Comparison of ENCODE assay signal across 8 mouse cellular contexts in the genomic region with DNA sequence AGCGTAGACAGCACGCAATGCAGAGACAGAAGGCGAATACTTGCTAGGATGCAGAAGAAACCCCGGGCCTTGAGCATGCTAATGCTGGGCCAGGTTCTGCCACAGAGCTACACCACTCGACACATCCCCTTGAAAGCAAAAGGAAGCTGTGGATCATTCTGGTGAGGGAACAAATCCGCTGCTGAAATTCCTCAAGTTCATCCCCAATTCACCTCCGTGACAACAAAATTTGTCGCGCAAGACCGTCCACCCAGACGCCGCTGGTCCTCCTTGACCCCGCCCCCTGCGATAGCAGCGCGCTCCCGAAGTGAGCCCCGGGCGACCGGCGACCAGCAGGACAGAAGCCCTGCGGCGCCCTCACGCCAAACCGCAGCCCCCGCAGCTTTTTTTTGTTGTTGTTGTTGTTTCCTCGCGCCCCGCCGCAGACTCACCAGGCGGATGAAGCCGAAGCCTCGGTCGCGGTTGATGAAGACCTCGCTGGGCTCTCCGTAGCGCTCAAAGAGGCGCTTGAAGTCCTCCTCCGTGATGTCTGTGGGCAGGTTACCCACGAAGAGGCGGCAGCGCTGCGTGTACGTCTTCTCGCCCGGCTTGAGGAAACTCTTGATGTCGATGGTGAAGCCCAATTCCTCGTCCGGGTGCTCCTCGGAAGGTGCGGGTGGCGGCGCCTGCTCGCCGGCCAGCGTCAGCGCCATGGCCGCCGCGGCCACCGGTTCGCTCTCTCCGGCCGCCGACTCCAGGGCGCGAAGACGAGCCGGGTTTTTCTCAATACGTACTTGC. TPM values are rescaled to one million over a fixed set of nuclear protein-coding genes. Genes with fewer than 3 reads are reported as not detected.
A peak's percentile ranks its signal among the peaks of the same experiment; 100 is the strongest.
DNase-seq lines count a peak whose midpoint lies in the region; ATAC-seq and TF ChIP-seq lines count a peak whose summit lies in the region.

No protein-coding gene starts in this region.

- intact Hi-C loops in left cerebral cortex, adult 2 months (cut with DNase I) = loop anchor here (1.0 to 10.0 kb wide), 3 partner anchors 33 to 203 kb away; a partner anchor contains a TSS

- peak overlapping the region; percentile 63 for H3K4me3 ChIP-seq in hindbrain, embryonic 16.5 days (ENCODE audit: low read length)
- H3K4me3 ChIP-seq in left cerebral cortex, adult 2 months = peak overlapping the region; percentile 87
- peak overlapping the region; percentile 74 for H3K4me3 ChIP-seq in macrophage (ENCODE audit: inconsistent target)

- peak overlapping the region; percentile 86 for H3K9ac ChIP-seq in hindbrain, embryonic 16.5 days (ENCODE audit: low read depth, low read length)

- peak; percentile 18; the same call in 1 of the 2 replicates for ATAC-seq in hindbrain, embryonic 16.5 days

- peak overlapping the region; percentile 93 for H3K27ac ChIP-seq in hindbrain, embryonic 16.5 days (ENCODE audit: low read depth, low read length)
- H3K27ac ChIP-seq in left cerebral cortex, adult 2 months = peak overlapping the region; percentile 91
- H3K27ac ChIP-seq in macrophage = peak overlapping the region; percentile 55

- DNase-seq in ZHBTc4 (ENCODE audit: low read depth, low spot score) = peak; percentile 65
- peak; percentile 34 to 40 for DNase-seq in cerebellum, postnatal 4 days (ENCODE audit: low spot score in 2 of 2)
- peak; percentile 62 for DNase-seq in gastrocnemius, adult 18-20 months (ENCODE audit: low spot score)
- peak; percentile 50 to 60 for DNase-seq in left cerebral cortex, adult 2 months (ENCODE audit: extremely low spot score in 1 of 2, low spot score in 2 of 2)
- DNase-seq in right cerebral cortex, adult 18-20 months = peak; percentile 66
- DNase-seq in urinary bladder, adult 2 months (ENCODE audit: low spot score) = peak; percentile 57

- no peaks in the 10 kb centered on the region for H3K36me3 ChIP-seq in hindbrain, embryonic 16.5 days (ENCODE audit: control insufficient read depth, insufficient read depth, low read length)
- H3K36me3 ChIP-seq in macrophage (ENCODE audit: inconsistent target) = no peaks in the 10 kb centered on the region

- peak overlapping the region; percentile 82 for H3K4me2 ChIP-seq in hindbrain, embryonic 16.5 days (ENCODE audit: low read length)

- peaks cover 17% of the 10 kb centered on the region for H3K4me1 ChIP-seq in hindbrain, embryonic 16.5 days (ENCODE audit: control insufficient read depth, insufficient read depth, low read depth, low read length)

- no peak for TF ChIP-seq CTCF in left cerebral cortex, adult 2 months (IDR thresholded peaks at IDR 0.05)

- H3K9me3 ChIP-seq in hindbrain, embryonic 16.5 days (ENCODE audit: control insufficient read depth, low read length) = no peaks in the 10 kb centered on the region

- no peaks in the 10 kb centered on the region for H3K27me3 ChIP-seq in hindbrain, embryonic 16.5 days (replicated peaks; ENCODE audit: control insufficient read depth, insufficient read depth, low read length)

- H3K79me2 ChIP-seq in macrophage (ENCODE audit: inconsistent target) = peaks cover 52% of the 10 kb centered on the region

- under 1% methylated on average over 67 of the region's 71 CpGs for WGBS in hindbrain, embryonic 16.5 days
- under 1% methylated on average over 71 of the region's 71 CpGs for WGBS in macrophage (ENCODE audit: missing documents)

RNA-seq across cellular contexts. Expression of a gene that starts 0.6 kb away (rescaled TPM):
- total RNA-seq in gastrocnemius, adult 18-20 months (2021) = 10 to 100 TPM in 1 of 2 experiments, 1 to 10 TPM in 1; 8.9 to 11.2 TPM
- polyA plus RNA-seq in hindbrain, embryonic 16.5 days (2015; fragmentation: Nextera tagmentation; extraction: Ambion mirVana) = 26.0 and 30.3 TPM in 2 replicates
- total RNA-seq in left cerebral cortex, adult 2 months (2021) = 10 to 100 TPM; 54.8 to 60.5 TPM
- 100 to 1,000 TPM in 25 of 26 experiments, 10 to 100 TPM in 1; 89.3 to 268 (median 179) TPM for total RNA-seq in macrophage (2018; cell fraction: chromatin; rRNA removed)
- total RNA-seq in macrophage (2018; cell fraction: cytosol; rRNA removed) = 10 to 100 TPM in 20 of 26 experiments, 1 to 10 TPM in 6; 7.2 to 19.0 (median 12.4) TPM
- 100 to 1,000 TPM in 6 of 26 experiments, 10 to 100 TPM in 20; 32.9 to 143 (median 71.5) TPM for total RNA-seq in macrophage (2018; cell fraction: nucleus; rRNA removed)
- 7.7 to 26.9 TPM (median 15.4 TPM) in 3 replicates for polyA plus RNA-seq in macrophage (2018)
- polyA plus RNA-seq in urinary bladder, adult 2 months (2012; rRNA removed) = 15.6 and 19.8 TPM in 2 replicates

RNA-seq across cellular contexts. Expression of a gene that starts 34.0 kb away (rescaled TPM):
- 10 to 100 TPM; 17.8 to 18.8 TPM for total RNA-seq in gastrocnemius, adult 18-20 months (2021)
- 30.2 and 30.7 TPM in 2 replicates for polyA plus RNA-seq in hindbrain, embryonic 16.5 days (2015; fragmentation: Nextera tagmentation; extraction: Ambion mirVana)
- total RNA-seq in left cerebral cortex, adult 2 months (2021) = 10 to 100 TPM; 29.3 to 30.4 TPM
- 10 to 100 TPM; 47.0 to 97.9 (median 69.4) TPM for total RNA-seq in macrophage (2018; cell fraction: chromatin; rRNA removed)
- 10 to 100 TPM in 23 of 26 experiments, 1 to 10 TPM in 3; 8.3 to 18.6 (median 13.0) TPM for total RNA-seq in macrophage (2018; cell fraction: cytosol; rRNA removed)
- total RNA-seq in macrophage (2018; cell fraction: nucleus; rRNA removed) = 100 to 1,000 TPM in 3 of 26 experiments, 10 to 100 TPM in 23; 25.0 to 126 (median 66.7) TPM
- polyA plus RNA-seq in macrophage (2018) = 10.0 to 23.2 TPM (median 16.3 TPM) in 3 replicates
- polyA plus RNA-seq in urinary bladder, adult 2 months (2012; rRNA removed) = 37.0 and 38.2 TPM in 2 replicates

Comparison
In these comparisons a context has a peak if more than half of its experiments do, and no peak if none do; other contexts are left out.
1. Peak in every context shown above with its lines: DNase-seq, ATAC-seq, H3K4me3 ChIP-seq and H3K27ac ChIP-seq.